Mouse (Mus musculus): Measurements from ENCODE around the gene Pdcd10.

Pdcd10 gene

DNA sequence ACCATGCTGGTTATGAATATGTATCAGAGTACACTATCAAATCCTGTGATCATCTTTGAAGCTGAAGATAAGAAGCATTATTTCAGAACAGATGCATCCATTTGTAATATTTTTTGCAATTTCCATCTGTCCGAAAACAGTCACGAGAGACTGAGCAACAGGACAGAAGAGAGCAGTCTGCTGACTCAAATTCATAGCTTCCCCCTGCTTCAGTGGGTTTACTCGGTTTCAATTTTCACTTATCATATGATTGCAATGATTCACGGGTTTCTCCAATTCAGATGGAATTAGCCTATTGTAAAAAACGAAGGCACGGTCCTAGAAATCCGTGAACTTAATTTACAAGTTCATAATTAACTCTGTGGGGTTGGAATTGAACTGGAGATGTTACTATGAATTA lies 88.5 kb downstream of the Pdcd10 start:
- no peak for DNase-seq

All from retina, postnatal 1 day (tissue).